Mouse (Mus musculus) midbrain, embryonic 14.5 days (tissue): ENCODE results near the gene Cidec. TPM values are rescaled to one million over a fixed set of nuclear protein-coding genes. Genes with fewer than 3 reads are reported as not detected.

Experiments
- ATAC-seq: fragments of 200-750 bp; cut with Nextera tagmentation; 2 replicates; pipeline ENCODE4 v1.8.0; 2017; ENCODE audit warnings: moderate number of reproducible peaks, moderate library complexity; ENCODE audit not compliant: low FRiP score, low TSS enrichment
- DNase-seq: peaks from one replicate; pipeline ENCODE4 v3.0.0-alpha.2; 2015
- H3K27ac ChIP-seq: fragments of 300-500 bp; sonication (generic); replicated peaks from 2 replicates; pipeline ENCODE4 v1.5.1; 2014; ENCODE audit warnings: mild to moderate bottlenecking, low read depth, low read length, moderate library complexity
- H3K27me3 ChIP-seq: fragments of 300-500 bp; sonication (generic); 2 replicates; pipeline ENCODE4 v1.6.1; 2014; ENCODE audit warnings: low read length, control low read depth, mixed read lengths; ENCODE audit not compliant: control insufficient read depth, insufficient read depth
- H3K36me3 ChIP-seq: fragments of 300-500 bp; sonication (generic); 2 replicates; pipeline ENCODE4 v1.6.1; 2014; ENCODE audit warnings: low read length, control low read depth; ENCODE audit not compliant: control insufficient read depth, insufficient read depth
- H3K4me1 ChIP-seq: fragments of 300-500 bp; sonication (generic); 2 replicates; pipeline ENCODE4 v1.6.1; 2014; ENCODE audit warnings: mild to moderate bottlenecking, antibody characterized with exemption, low read length, control low read depth; ENCODE audit not compliant: control insufficient read depth, insufficient read depth
- H3K4me2 ChIP-seq: fragments of 300-500 bp; sonication (generic); 2 replicates; pipeline ENCODE4 v1.6.1; 2014; ENCODE audit warnings: mild to moderate bottlenecking, low read length, moderate library complexity
- H3K4me3 ChIP-seq: fragments of 300-500 bp; sonication (generic); replicated peaks from 2 replicates; pipeline ENCODE4 v1.5.1; 2014; ENCODE audit warnings: low read depth, low read length
- H3K9ac ChIP-seq: fragments of 300-500 bp; sonication (generic); replicated peaks from 2 replicates; pipeline ENCODE4 v1.6.1; 2014; ENCODE audit warnings: mild to moderate bottlenecking, low read length, moderate library complexity
- H3K9me3 ChIP-seq: fragments of 300-500 bp; sonication (generic); 2 replicates; pipeline ENCODE4 v1.6.1; 2016; ENCODE audit warnings: low read length, control low read depth, mixed read lengths; ENCODE audit not compliant: control insufficient read depth
- WGBS: fragments of 180-500 bp; shearing (Covaris S2); extraction: QIAGEN DNeasy Blood & Tissue Kit; methylation state at CpG from one replicate; pipeline ENCODE4 v1.1.7; 2014; 5-methylcytosine and 5-hydroxymethylcytosine counted together
- polyA plus RNA-seq: library from polyadenylated mRNA; unstranded; fragments of >200 nt; fragmentation: Nextera tagmentation; extraction: Ambion mirVana; gene quantifications from 2 replicates; pipeline ENCODE4 v1.2.1, GENCODE M21; 2014

Gene Cidec
- not detected in 2 replicates for polyA plus RNA-seq

- no peak within 1 kb of the TSS for H3K4me3 ChIP-seq
- H3K27ac ChIP-seq = no peak within 1 kb of the TSS
- DNase-seq (no peak), ATAC-seq (no peak)
- no peak within 1 kb of the TSS for H3K4me2 ChIP-seq
- H3K9me3 ChIP-seq = no peaks in the 10 kb centered on the region
- 78% methylated on average over 9 of the region's 9 CpGs for WGBS
- H3K9ac ChIP-seq = no peak within 1 kb of the TSS
- H3K36me3 ChIP-seq = no peaks in the 10 kb centered on the region
- H3K27me3 ChIP-seq = no peaks in the 10 kb centered on the region
- no peaks in the 10 kb centered on the region for H3K4me1 ChIP-seq
Observed at GRCm38 (mm10) chr6:113435664-113436205, at the start of gene Cidec. Gene Cidec, minus strand, starts transcription at chr6:113435760.

- Histone ChIP-seq H3K4me2 (peak overlapping the region; percentile 79), H3K9ac (peak overlapping the region; percentile 77), H3K9me3 (no peaks in the 10 kb centered on the region), H3K27me3 (no peaks in the 10 kb centered on the region), H3K27ac (peak overlapping the region; percentile 86), H3K36me3 (peaks cover 14% of the 10 kb centered on the region), H3K4me3 (peak overlapping the region; percentile 64), H3K4me1 (peaks cover 21% of the 10 kb centered on the region)
- DNase-seq = peak; percentile 71
- WGBS = 8% methylated on average over 10 of the region's 10 CpGs
- ATAC-seq = peak; percentile 51
Observed at GRCm38 (mm10) chr6:113483729-113484128, 48.2 kb upstream of the Cidec start.

GRCm38 (mm10) chr6:113483100-113483615 lies 47.6 kb upstream of the Cidec start, which contains the start of gene Creld1:
Gene Creld1, plus strand, starts transcription at chr6:113483297.
- Histone ChIP-seq H3K4me2 (peak within 1 kb of the TSS; percentile 79), H3K9ac (peak within 1 kb of the TSS; percentile 77), H3K4me1 (peaks cover 21% of the 10 kb centered on the region), H3K9me3 (no peaks in the 10 kb centered on the region), H3K4me3 (peak within 1 kb of the TSS; percentile 64), H3K27ac (peak within 1 kb of the TSS; percentile 86), H3K27me3 (no peaks in the 10 kb centered on the region), H3K36me3 (peaks cover 8% of the 10 kb centered on the region; the same call in 1 of the 2 replicates)
- under 1% methylated on average over 26 of the region's 26 CpGs for WGBS
- ATAC-seq = peak; percentile 94
- peak; percentile 96 for DNase-seq

GRCm38 (mm10) chr6:113482477-113483099 lies 47.0 kb upstream of the Cidec start:
- Histone ChIP-seq H3K36me3 (peaks cover 2% of the 10 kb centered on the region; the same call in 1 of the 2 replicates), H3K9me3 (no peaks in the 10 kb centered on the region), H3K4me1 (peaks cover 21% of the 10 kb centered on the region), H3K4me2 (peak overlapping the region; percentile 79), H3K9ac (peak overlapping the region; percentile 77), H3K27ac (peak overlapping the region; percentile 86), H3K27me3 (no peaks in the 10 kb centered on the region), H3K4me3 (peak overlapping the region; percentile 64)
- ATAC-seq = peak; percentile 66
- WGBS = under 1% methylated on average over 65 of the region's 65 CpGs
- DNase-seq = peak; percentile 68

GRCm38 (mm10) chr6:113480555-113481373 lies 45.2 kb upstream of the Cidec start:
- WGBS = 58% methylated on average over 18 of the region's 18 CpGs
- no peak for ATAC-seq
- H3K4me1 ChIP-seq = peaks cover 18% of the 10 kb centered on the region

GRCm38 (mm10) chr6:113478906-113479305 lies 43.3 kb upstream of the Cidec start:
- Histone ChIP-seq H3K4me1 (peaks cover 5% of the 10 kb centered on the region), H3K9me3 (no peaks in the 10 kb centered on the region), H3K27ac (no peak overlapping the region), H3K4me2 (no peak overlapping the region), H3K27me3 (no peaks in the 10 kb centered on the region), H3K36me3 (no peaks in the 10 kb centered on the region), H3K9ac (no peak overlapping the region), H3K4me3 (no peak overlapping the region)
- DNase-seq = no peak
- no peak for ATAC-seq
- WGBS = 79% methylated on average over 10 of the region's 10 CpGs

More at GRCm38 (mm10) chr6:113480555-113481373, 45.2 kb upstream of the Cidec start:
- H3K36me3 ChIP-seq = no peaks in the 10 kb centered on the region
- H3K9me3 ChIP-seq = no peaks in the 10 kb centered on the region
- no peak overlapping the region for H3K9ac ChIP-seq
- H3K4me2 ChIP-seq = no peak overlapping the region
- H3K27ac ChIP-seq = no peak overlapping the region
- no peak overlapping the region for H3K4me3 ChIP-seq
- no peak for DNase-seq
- no peaks in the 10 kb centered on the region for H3K27me3 ChIP-seq

GRCm38 (mm10) chr6:113477353-113477752 lies 41.8 kb upstream of the Cidec start:
- H3K36me3 ChIP-seq = no peaks in the 10 kb centered on the region
- DNase-seq (no peak), ATAC-seq (no peak)
- H3K27ac ChIP-seq = no peak overlapping the region
- H3K27me3 ChIP-seq = no peaks in the 10 kb centered on the region
- 56% methylated on average over 7 of the region's 7 CpGs for WGBS
- no peaks in the 10 kb centered on the region for H3K9me3 ChIP-seq
- H3K4me1 ChIP-seq = peaks cover 2% of the 10 kb centered on the region
- no peak overlapping the region for H3K4me2 ChIP-seq
- H3K4me3 ChIP-seq = no peak overlapping the region
- no peak overlapping the region for H3K9ac ChIP-seq

- WGBS = 75% methylated on average over 6 of the region's 6 CpGs
- no peak for DNase-seq
Observed at GRCm38 (mm10) chr6:113473715-113474114, 38.2 kb upstream of the Cidec start.

More at GRCm38 (mm10) chr6:113473715-113474114, 38.2 kb upstream of the Cidec start:
- Histone ChIP-seq H3K9ac (no peak overlapping the region), H3K27me3 (peaks cover 20% of the 10 kb centered on the region), H3K4me2 (no peak overlapping the region), H3K9me3 (no peaks in the 10 kb centered on the region), H3K27ac (no peak overlapping the region), H3K4me1 (peaks cover 7% of the 10 kb centered on the region), H3K36me3 (no peaks in the 10 kb centered on the region), H3K4me3 (no peak overlapping the region)
- ATAC-seq = no peak
